Mouse (Mus musculus): ENCODE data around the gene Aldh3a2. TPM values are rescaled to one million over a fixed set of nuclear protein-coding genes. Genes with fewer than 3 reads are reported as not detected.
A peak's percentile ranks its signal among the peaks of the same experiment; 100 is the strongest.

Aldh3a2 gene
- total and polyA plus RNA-seq, 3 experiments, result 11.0 to 15.0 TPM; not detected in 1

DNA sequence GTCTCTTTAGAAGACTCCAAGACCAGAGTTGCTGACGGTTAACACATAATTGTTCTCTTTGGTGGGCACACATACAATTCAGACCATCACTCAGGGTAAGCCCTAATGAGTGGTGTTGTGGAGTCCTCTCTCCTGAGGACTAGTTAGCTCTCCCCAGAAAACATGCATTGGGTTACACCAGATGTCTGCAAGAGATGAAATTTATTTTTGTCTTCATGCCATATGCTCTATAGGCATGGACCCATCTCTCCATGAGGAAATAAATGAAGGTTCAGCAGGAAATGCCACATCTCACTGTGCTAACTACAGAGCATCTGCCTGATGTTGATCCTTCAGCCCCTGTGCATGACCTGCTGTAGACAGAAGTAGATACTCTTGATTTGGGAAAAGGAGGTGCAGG is 45.3 kb downstream of the Aldh3a2 start:
- Histone ChIP-seq H3K4me3 (ENCODE audit: control insufficient read depth in 1 of 2, insufficient read depth in 1 of 2, low read depth in 2 of 2, low read length in 2 of 2) (no peak overlapping the region), H3K27me3 (ENCODE audit: control insufficient read depth in 1 of 2, insufficient read depth in 2 of 2, low read length in 2 of 2) (no peaks in the 10 kb centered on the region; a peak in 1 of 4 replicates), H3K4me1 (ENCODE audit: control insufficient read depth in 1 of 2, insufficient read depth in 2 of 2, low read length in 2 of 2) (peaks cover 10 to 11% of the 10 kb centered on the region in 2 experiments), H3K36me3 (ENCODE audit: control insufficient read depth in 1 of 2, insufficient read depth in 2 of 2, low read length in 2 of 2) (peaks cover 0 to 8% of the 10 kb centered on the region in 2 experiments; a peak in 2 of 4 replicates), H3K9me3 (replicated peaks; ENCODE audit: insufficient read depth, low read length) (no peaks in the 10 kb centered on the region), H3K9ac (ENCODE audit: control insufficient read depth, low read depth, low read length, poor library complexity, severe bottlenecking) (no peak overlapping the region), H3K27ac (ENCODE audit: control insufficient read depth, low read depth, low read length) (no peak overlapping the region), H3K79me2 (ENCODE audit: control insufficient read depth, insufficient read depth, low read length, poor library complexity) (no peaks in the 10 kb centered on the region)
- no peak for DNase-seq (ENCODE audit: low read depth, low spot score)
- TF ChIP-seq JUND (IDR thresholded peaks at IDR 0.05; ENCODE audit: low read depth, low read length) (no peak), TBP (IDR thresholded peaks at IDR 0.05; ENCODE audit: low read depth, low read length) (no peak), MXI1 (IDR thresholded peaks at IDR 0.05; ENCODE audit: low read depth, low read length) (no peak), E2F4 (IDR thresholded peaks at IDR 0.05; ENCODE audit: borderline replicate concordance, low read depth, low read length) (no peak), NRF1 (IDR thresholded peaks at IDR 0.05; ENCODE audit: insufficient read depth, low read depth, low read length, poor library complexity, severe bottlenecking) (no peak), ELF1 (IDR thresholded peaks at IDR 0.05; ENCODE audit: low read depth, low read length) (no peak), GATA1 (IDR thresholded peaks at IDR 0.05; ENCODE audit: low read depth, low read length) (no peak), NELFE (IDR thresholded peaks at IDR 0.05; ENCODE audit: low read depth, low read length) (no peak), ZNF384 (IDR thresholded peaks at IDR 0.05; ENCODE audit: low read depth, low read length) (no peak), TAL1 (IDR thresholded peaks at IDR 0.05; ENCODE audit: low read length) (no peak), MYB (IDR thresholded peaks at IDR 0.05; ENCODE audit: low read depth, low read length) (no peak), MEF2A (IDR thresholded peaks at IDR 0.05; ENCODE audit: extremely low read depth, insufficient replicate concordance, low read depth, low read length, poor library complexity, severe bottlenecking) (no peak), SMC3 (IDR thresholded peaks at IDR 0.05; ENCODE audit: low read depth, low read length) (no peak), TCF12 (IDR thresholded peaks at IDR 0.05; ENCODE audit: low read depth, low read length) (no peak), CHD1 (IDR thresholded peaks at IDR 0.05; ENCODE audit: low read depth, low read length) (no peak)

DNA sequence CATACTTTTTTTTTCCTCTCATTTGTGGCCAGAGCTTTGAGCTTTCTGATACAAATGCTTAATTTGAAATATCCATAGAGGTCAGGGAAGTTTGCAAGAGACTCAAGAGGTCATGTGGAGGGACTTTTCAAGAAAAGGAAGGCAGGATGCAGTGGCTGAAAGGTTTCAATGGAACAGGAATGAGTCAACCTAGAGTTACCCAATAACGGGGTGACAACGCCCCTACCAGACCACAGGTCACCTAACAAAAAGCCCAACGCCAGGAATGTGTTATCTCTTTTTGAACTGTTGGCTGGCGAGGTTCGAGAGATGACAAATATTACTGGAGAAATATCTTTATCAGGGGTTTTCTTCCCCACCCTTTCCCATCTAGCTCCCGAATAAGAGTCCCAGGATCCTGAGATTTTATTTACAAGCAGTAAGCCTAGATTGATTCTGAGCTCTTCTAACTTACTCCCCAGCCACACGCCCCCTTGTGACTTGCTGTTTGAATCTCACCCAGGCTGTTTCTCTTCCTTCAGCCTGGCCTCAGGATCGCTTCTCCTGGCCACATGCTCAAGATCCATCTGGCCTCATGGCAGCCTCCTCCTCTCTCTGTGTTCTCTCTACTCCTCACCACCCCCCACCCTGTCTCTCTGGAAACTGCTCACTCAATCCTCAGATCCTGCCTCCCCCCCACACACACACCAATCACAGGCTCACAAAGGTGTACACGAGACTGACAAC is 46.9 kb downstream of the Aldh3a2 start:
- Histone ChIP-seq H3K36me3 (ENCODE audit: control insufficient read depth in 1 of 2, insufficient read depth in 2 of 2, low read length in 2 of 2) (peaks cover 0 to 8% of the 10 kb centered on the region in 2 experiments; a peak in 2 of 4 replicates), H3K4me1 (ENCODE audit: control insufficient read depth in 1 of 2, insufficient read depth in 2 of 2, low read length in 2 of 2) (peaks cover 10 to 11% of the 10 kb centered on the region in 2 experiments), H3K4me3 (ENCODE audit: control insufficient read depth in 1 of 2, insufficient read depth in 1 of 2, low read depth in 2 of 2, low read length in 2 of 2) (no peak overlapping the region), H3K9me3 (replicated peaks; ENCODE audit: insufficient read depth, low read length) (no peaks in the 10 kb centered on the region), H3K9ac (ENCODE audit: control insufficient read depth, low read depth, low read length, poor library complexity, severe bottlenecking) (no peak overlapping the region), H3K27me3 (ENCODE audit: control insufficient read depth in 1 of 2, insufficient read depth in 2 of 2, low read length in 2 of 2) (no peaks in the 10 kb centered on the region; a peak in 1 of 4 replicates), H3K79me2 (ENCODE audit: control insufficient read depth, insufficient read depth, low read length, poor library complexity) (no peaks in the 10 kb centered on the region), H3K27ac (ENCODE audit: control insufficient read depth, low read depth, low read length) (no peak overlapping the region)
- DNase-seq (ENCODE audit: low read depth, low spot score), result peak; percentile 35
- TF ChIP-seq TAL1 (IDR thresholded peaks at IDR 0.05; ENCODE audit: low read length), result no peak
- TF ChIP-seq EP300 (IDR thresholded peaks at IDR 0.05; ENCODE audit: low read depth in 1 of 2, low read length in 2 of 2), result no peak
- no peak for TF ChIP-seq SIN3A (IDR thresholded peaks at IDR 0.05; ENCODE audit: low read length)
- no peak for TF ChIP-seq MAX (IDR thresholded peaks at IDR 0.05; ENCODE audit: low read length)
- TF ChIP-seq USF2 (IDR thresholded peaks at IDR 0.05; ENCODE audit: borderline replicate concordance in 1 of 2, insufficient read depth in 1 of 2, low read depth in 1 of 2, low read length in 2 of 2), result no peak
- TF ChIP-seq ETS1 (IDR thresholded peaks at IDR 0.05; ENCODE audit: low read depth, low read length), result no peak
- TF ChIP-seq NELFE (IDR thresholded peaks at IDR 0.05; ENCODE audit: low read depth, low read length), result no peak
- no peak for TF ChIP-seq RCOR1 (IDR thresholded peaks at IDR 0.05; ENCODE audit: low read depth, low read length)
- TF ChIP-seq CTCF (IDR thresholded peaks at IDR 0.05 in 2 of 3, conservative IDR thresholded peaks at IDR 0.05 in 1 of 3; ENCODE audit: control insufficient read depth in 1 of 3, insufficient read depth in 1 of 3, low read depth in 2 of 3, low read length in 3 of 3, poor library complexity in 1 of 3, severe bottlenecking in 1 of 3), result peak in 2 of 3 experiments; percentile 9 to 44; a peak in 2 of 6 replicates
- no peak for TF ChIP-seq ELF1 (IDR thresholded peaks at IDR 0.05; ENCODE audit: low read depth, low read length)
- TF ChIP-seq SMC3 (IDR thresholded peaks at IDR 0.05; ENCODE audit: low read depth, low read length), result peak; percentile 43
- TF ChIP-seq MYB (IDR thresholded peaks at IDR 0.05; ENCODE audit: low read depth, low read length), result no peak

All from MEL (cell line).